Mouse (Mus musculus) adrenal gland, adult 8-10 months (tissue): ENCODE data around the gene Eif4a3. TPM values are rescaled to one million over a fixed set of nuclear protein-coding genes. Genes with fewer than 3 reads are reported as not detected.

Source experiments
- DNase-seq: peaks from one replicate; pipeline ENCODE4 v3.0.0; 2022
- total RNA-seq, 4 experiments: library from RNA; stranded (reverse); gene quantifications; 2 replicates each; pipeline ENCODE4 v1.2.4; 2022

The Eif4a3 gene
- total RNA-seq, 4 experiments from 2014 or later: 130 to 147 (median 132) TPM

DNA sequence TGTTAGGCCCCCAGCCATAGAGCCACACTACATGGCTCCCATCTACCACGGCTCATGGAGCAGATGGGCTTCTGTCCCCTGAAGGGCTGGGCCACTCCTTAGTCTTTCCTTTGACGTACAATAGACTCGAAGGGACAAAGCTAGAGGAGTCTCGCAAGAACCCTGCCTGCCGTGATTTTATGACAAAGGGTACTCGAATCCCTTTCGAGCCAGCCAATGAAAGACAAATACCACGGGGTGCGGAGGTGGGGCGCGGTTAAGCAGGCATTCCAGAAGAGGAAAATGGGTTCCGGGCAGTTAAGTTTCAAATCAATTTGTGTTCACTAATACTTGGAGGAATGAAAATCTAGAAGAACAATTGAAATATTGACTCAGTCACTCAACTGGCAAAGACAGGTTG lies 60.4 kb downstream of the Eif4a3 start:
- DNase-seq: no peak

Other genes with a start within 250 kb of the Eif4a3 start
- 100 to 1,000 TPM in 1 of 4 experiments, 10 to 100 TPM in 3; 70.8 to 227 (median 87.4) TPM for gene Cbx4, start 213.9 kb downstream of the Eif4a3 start, total RNA-seq
- 10 to 100 TPM; 17.1 to 26.4 (median 22.0) TPM for gene Tbc1d16, start 71.6 kb downstream of the Eif4a3 start, total RNA-seq
- gene Ccdc40, start 71.5 kb downstream of the Eif4a3 start, total RNA-seq: 1 to 10 TPM in 2 of 4 experiments, under 1 TPM in 2; 0.73 to 1.9 (median 1.3) TPM
- gene Gaa, start 32.2 kb downstream of the Eif4a3 start, total RNA-seq: 100 to 1,000 TPM; 128 to 162 (median 139) TPM
- gene Card14, start 7.7 kb upstream of the Eif4a3 start, total RNA-seq: 1 to 10 TPM in 1 of 4 experiments, under 1 TPM in 3; 0.12 to 1.1 (median 0.75) TPM
- 10 to 100 TPM; 21.9 to 28.3 (median 24.9) TPM for gene Sgsh, start 55.4 kb upstream of the Eif4a3 start, total RNA-seq
- 10 to 100 TPM in 2 of 4 experiments, 1 to 10 TPM in 2; 9.0 to 10.2 (median 9.9) TPM for gene Slc26a11, start 55.5 kb upstream of the Eif4a3 start, total RNA-seq
- gene Rnf213, start 93.0 kb upstream of the Eif4a3 start, total RNA-seq: 10 to 100 TPM; 28.2 to 41.6 (median 36.2) TPM
- gene Endov, start 191.3 kb upstream of the Eif4a3 start, total RNA-seq: 10 to 100 TPM; 23.8 to 31.3 (median 29.2) TPM
- gene Nptx1, start 247.7 kb upstream of the Eif4a3 start, total RNA-seq: 1 to 10 TPM; 2.4 to 8.5 (median 5.4) TPM